In the genomic region with DNA sequence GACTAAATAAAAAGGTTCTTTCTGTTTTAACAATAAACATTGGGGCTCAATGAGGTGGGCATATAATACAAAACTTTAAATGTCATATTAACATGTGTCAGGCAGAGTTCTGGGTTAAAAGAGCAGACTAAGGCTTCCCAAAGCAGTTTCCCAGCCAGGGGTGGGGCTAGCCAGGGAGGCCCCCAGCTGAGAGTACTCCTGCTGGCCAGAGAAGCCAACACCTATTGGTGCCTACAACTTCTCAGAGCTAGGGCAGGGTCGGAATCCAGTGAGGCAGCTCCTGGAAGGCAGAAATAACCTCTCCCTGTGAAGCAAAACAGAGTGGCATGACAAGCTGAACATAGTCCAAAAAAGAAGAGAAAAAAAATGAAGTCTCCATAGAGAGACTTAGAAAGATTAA, we compare ENCODE assay signal across 21 mouse cellular contexts. TPM values are rescaled to one million over a fixed set of nuclear protein-coding genes. Genes with fewer than 3 reads are reported as not detected.
DNase-seq lines count a peak whose midpoint lies in the region; ATAC-seq and TF ChIP-seq lines count a peak whose summit lies in the region.
"Had no signal": no experiment of that assay in that cellular context is flagged by ENCODE, and none has a peak within 500 bp of the region (broad histone marks: within the 10 kb centered on the region; RNA-seq: fewer than 3 reads in every experiment).

No protein-coding gene starts in this region.

- no peaks in the 10 kb centered on the region for H3K4me1 ChIP-seq in heart, adult 2 months (ENCODE audit: control insufficient read depth, insufficient read depth, low read length)
- H3K4me1 ChIP-seq in kidney, adult 2 months (ENCODE audit: control insufficient read depth, insufficient read depth, low read length) = no peaks in the 10 kb centered on the region
- peaks cover 2% of the 10 kb centered on the region; the same call in 1 of the 2 replicates for H3K4me1 ChIP-seq in kidney, embryonic 15.5 days

- H3K4me3 ChIP-seq in heart, adult 2 months = no peak overlapping the region
- no peak overlapping the region for H3K4me3 ChIP-seq in kidney, adult 2 months (ENCODE audit: insufficient read depth, low read depth, low read length)
- H3K4me3 ChIP-seq in kidney, embryonic 15.5 days (replicated peaks) = no peak overlapping the region

- no peak overlapping the region for H3K9ac ChIP-seq in heart, adult 2 months (ENCODE audit: low read depth, low read length)
- H3K9ac ChIP-seq in kidney, embryonic 15.5 days = no peak overlapping the region

- TF ChIP-seq EP300 in heart, adult 2 months (IDR thresholded peaks at IDR 0.05; ENCODE audit: insufficient read depth, low read depth, low read length) = no peak

- no peaks in the 10 kb centered on the region for H3K27me3 ChIP-seq in heart, adult 2 months (ENCODE audit: control insufficient read depth, insufficient read depth, low read length)
- H3K27me3 ChIP-seq in kidney, adult 2 months (replicated peaks; ENCODE audit: control insufficient read depth, insufficient read depth, low read length) = no peaks in the 10 kb centered on the region
- H3K27me3 ChIP-seq in kidney, embryonic 15.5 days = no peaks in the 10 kb centered on the region
- H3K27me3 ChIP-seq: Patski had no signal

- no peaks in the 10 kb centered on the region for H3K9me3 ChIP-seq in kidney, embryonic 15.5 days (replicated peaks)

- peak; percentile 67 for DNase-seq in heart, adult 11 months
- no peak for DNase-seq in heart, adult 2 months
- peak; percentile 50 for DNase-seq in kidney, adult 2 months
- no peak for DNase-seq in kidney, adult 11 months
- DNase-seq in kidney, adult 9 months = peak; percentile 40
- DNase-seq in fibroblast of lung, adult 2 months (ENCODE audit: low read depth) = peak; percentile 27
- DNase-seq in thymus, postnatal 25 days = no peak
- DNase-seq: adrenal gland, adult 2 months; adrenal gland, adult 8-10 months; adrenal gland, postnatal 10 days; adrenal gland, postnatal 14 days; adrenal gland, postnatal 25 days; adrenal gland, postnatal 36 days; B cell, adult 2 months; cerebellum, adult 11 months; cerebellum, adult 11-12 months had no signal

- no peak overlapping the region for H3K4me2 ChIP-seq in kidney, embryonic 15.5 days

- no peak for ATAC-seq in kidney, embryonic 15.5 days (replicated peaks; ENCODE audit: low FRiP score)
- ATAC-seq: activated CD4-positive, CD25-positive, alpha-beta regulatory T cell, adult 4 months; CD4-positive, CD25-positive, alpha-beta regulatory T cell, adult 4 months; Patski had no signal

- TF ChIP-seq CTCF in heart, adult 2 months (IDR thresholded peaks at IDR 0.05) = no peak
- TF ChIP-seq CTCF in kidney, adult 2 months (conservative IDR thresholded peaks at IDR 0.05; ENCODE audit: insufficient read depth, insufficient read length, low read depth, low read length) = no peak

- no peaks in the 10 kb centered on the region for H3K79me2 ChIP-seq in heart, adult 2 months (replicated peaks; ENCODE audit: control insufficient read depth, insufficient read depth, low read length)

- H3K36me3 ChIP-seq in heart, adult 2 months (ENCODE audit: control insufficient read depth, insufficient read depth, low read length) = no peaks in the 10 kb centered on the region
- H3K36me3 ChIP-seq in kidney, adult 2 months (ENCODE audit: control insufficient read depth, insufficient read depth, low read length) = no peaks in the 10 kb centered on the region
- no peaks in the 10 kb centered on the region for H3K36me3 ChIP-seq in kidney, embryonic 15.5 days
- H3K36me3 ChIP-seq: G1E had no signal

- H3K27ac ChIP-seq in heart, adult 2 months = no peak overlapping the region
- no peak overlapping the region for H3K27ac ChIP-seq in kidney, adult 2 months (ENCODE audit: insufficient read depth, low read depth, low read length)
- H3K27ac ChIP-seq in kidney, embryonic 15.5 days = no peak overlapping the region

- WGBS in heart, adult 2 months = 29% methylated on average over 1 of the region's 1 CpGs
- WGBS in kidney, adult 2 months = 28% methylated on average over 1 of the region's 1 CpGs
- WGBS in kidney, embryonic 15.5 days = 43% methylated on average over 1 of the region's 1 CpGs

- no peak for TF ChIP-seq POLR2A in heart, adult 2 months (IDR thresholded peaks at IDR 0.05; ENCODE audit: insufficient read depth, low read depth, low read length)
- no peak for TF ChIP-seq POLR2A in kidney, adult 2 months (IDR thresholded peaks at IDR 0.05; ENCODE audit: low read depth, low read length)

- intact Hi-C loops in heart, adult 2 months (cut with DNase I) = no loop called here

RNA-seq across cellular contexts. Expression of a gene that starts 11.6 kb away (rescaled TPM):
- total RNA-seq in heart, adult 2 months (2021) = 10 to 100 TPM; 39.4 to 41.9 TPM
- 32.4 and 41.1 TPM in 2 replicates for polyA plus RNA-seq in heart, adult 2 months (2012; rRNA removed)
- polyA plus RNA-seq in kidney, adult 2 months (2012; rRNA removed) = 47.4 and 54.1 TPM in 2 replicates
- polyA plus RNA-seq in kidney, embryonic 15.5 days (2015; fragmentation: Nextera tagmentation; extraction: Ambion mirVana) = 101 and 104 TPM in 2 replicates

Comparison
In these comparisons a context has a peak if more than half of its experiments do, and no peak if none do; other contexts are left out.
1. DNase-seq: peak in heart, adult 11 months (single experiment), kidney, adult 2 months (single experiment), kidney, adult 9 months (single experiment) and fibroblast of lung, adult 2 months (single experiment); none in heart, adult 2 months (0 of 2), kidney, adult 11 months (single experiment) and thymus, postnatal 25 days (single experiment).